Comparison of ENCODE assay signal across 15 mouse cellular contexts in genomic region chr5:107097314-107097713, GRCm38 (mm10).
"Had no signal": no experiment of that assay in that cellular context is flagged by ENCODE, and none has a peak within 500 bp of the region (broad histone marks: within the 10 kb centered on the region; RNA-seq: fewer than 3 reads in every experiment).

No protein-coding gene starts in this region.

- DNase-seq: lung, adult 18-20 months; lung, embryonic 14.5 days; lung, postnatal 14 days; right cerebral cortex, postnatal 14 days; thymus, adult 2 months; thymus, postnatal 25 days; thymus, postnatal 4 days had no signal

- H3K4me3 ChIP-seq: liver, embryonic 15.5 days; midbrain, embryonic 13.5 days; midbrain, embryonic 15.5 days; neural tube, embryonic 12.5 days; stomach, embryonic 15.5 days had no signal

- H3K27ac ChIP-seq: liver, embryonic 15.5 days; macrophage; midbrain, embryonic 13.5 days; midbrain, embryonic 15.5 days; neural tube, embryonic 12.5 days; stomach, postnatal 0 days had no signal

- H3K9me3 ChIP-seq: liver, embryonic 15.5 days; midbrain, embryonic 13.5 days; midbrain, embryonic 15.5 days; neural tube, embryonic 12.5 days; stomach, embryonic 15.5 days had no signal

- H3K27me3 ChIP-seq: liver, embryonic 15.5 days; midbrain, embryonic 15.5 days; neural tube, embryonic 12.5 days; stomach, embryonic 15.5 days had no signal

- H3K36me3 ChIP-seq: liver, embryonic 15.5 days; midbrain, embryonic 13.5 days; midbrain, embryonic 15.5 days; neural tube, embryonic 12.5 days; stomach, embryonic 15.5 days had no signal

- H3K9ac ChIP-seq: liver, embryonic 15.5 days; lung, embryonic 14.5 days; midbrain, embryonic 13.5 days; midbrain, embryonic 15.5 days; neural tube, embryonic 12.5 days; stomach, embryonic 15.5 days had no signal

- ATAC-seq: midbrain, embryonic 13.5 days; midbrain, embryonic 15.5 days had no signal

- H3K4me1 ChIP-seq: midbrain, embryonic 13.5 days had no signal

- H3K4me2 ChIP-seq: liver, embryonic 15.5 days; lung, embryonic 14.5 days; midbrain, embryonic 11.5 days; midbrain, embryonic 13.5 days; midbrain, embryonic 15.5 days; neural tube, embryonic 12.5 days; stomach, embryonic 15.5 days had no signal
